Mouse (Mus musculus): ENCODE measurements around the gene Sem1. TPM values are rescaled to one million over a fixed set of nuclear protein-coding genes. Genes with fewer than 3 reads are reported as not detected.
"Not testable (repeated sequence)": the region's sequence is repeated elsewhere in the genome, so short reads cannot be mapped to it uniquely, and the experiment has no call there.

The Sem1 gene
- polyA plus RNA-seq, 1 experiment: 129 TPM

DNA sequence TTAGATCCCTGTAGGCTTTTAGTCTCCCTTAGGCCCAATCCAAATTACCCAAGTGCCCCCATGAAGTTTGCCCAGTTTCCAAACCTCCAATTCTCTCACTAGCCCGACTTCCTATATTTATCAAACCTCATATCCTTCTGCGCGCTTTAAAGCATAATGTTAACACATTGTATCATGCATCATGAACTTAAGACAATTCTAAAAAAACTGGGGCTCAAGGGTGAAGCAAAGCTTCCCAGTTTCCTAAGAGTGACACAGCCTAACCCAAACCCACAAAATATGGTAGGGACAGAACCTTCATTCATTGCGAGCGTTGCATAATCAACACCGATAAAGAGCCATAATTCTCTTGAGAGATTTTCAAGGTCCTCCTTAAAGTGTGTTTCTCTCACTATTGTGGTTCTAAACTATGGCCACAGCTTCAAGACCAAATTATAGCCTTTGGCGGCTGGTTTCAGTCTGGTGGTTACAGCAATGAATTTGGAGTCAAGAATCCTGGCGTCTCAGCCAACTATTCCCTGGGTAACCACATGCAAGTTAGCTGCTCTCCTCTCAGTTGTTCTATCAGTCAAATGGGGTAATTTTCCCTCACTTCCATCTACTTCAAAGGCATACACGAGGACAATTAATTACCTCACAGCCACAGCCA lies 34.7 kb downstream of the Sem1 start:
- no peak overlapping the region for H3K4me3 ChIP-seq (replicated peaks; ENCODE audit: control insufficient read depth, low read depth, low read length)
- TF ChIP-seq POLR2A (IDR thresholded peaks at IDR 0.05; ENCODE audit: borderline replicate concordance, control insufficient read depth, low read depth, low read length) (no peak), CTCF (IDR thresholded peaks at IDR 0.05; ENCODE audit: control insufficient read depth, insufficient read depth, low read length) (no peak)
- H3K4me1 ChIP-seq (ENCODE audit: control insufficient read depth, insufficient read depth, low read length): no peaks in the 10 kb centered on the region; the same call in 1 of the 2 replicates
- H3K27ac ChIP-seq (ENCODE audit: control insufficient read depth, insufficient read depth, low read depth, low read length, poor library complexity): no peak overlapping the region
- 67% methylated on average over 9 of the region's 9 CpGs for WGBS

DNA sequence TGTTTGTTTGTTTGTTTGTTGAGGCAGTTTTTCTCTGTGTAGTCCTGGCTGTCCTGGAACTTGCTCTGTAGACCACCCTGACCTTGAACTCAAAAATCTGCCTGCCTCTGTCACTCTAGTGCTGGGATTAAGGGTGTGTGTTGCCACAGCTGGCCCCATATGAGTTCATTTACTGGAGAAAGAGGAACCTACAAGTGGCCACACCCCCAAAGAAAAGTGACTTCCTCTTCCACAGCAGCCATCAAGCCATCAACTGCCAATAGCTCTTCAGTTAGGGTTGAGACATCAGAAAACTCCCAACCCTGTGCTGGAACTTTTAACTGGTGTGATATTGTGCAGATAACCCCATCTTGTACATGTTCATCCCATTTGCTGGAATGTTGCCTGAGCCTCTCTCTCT lies 36.3 kb downstream of the Sem1 start:
- no peak overlapping the region for H3K4me3 ChIP-seq (replicated peaks; ENCODE audit: control insufficient read depth, low read depth, low read length)
- no peak overlapping the region for H3K27ac ChIP-seq (ENCODE audit: control insufficient read depth, insufficient read depth, low read depth, low read length, poor library complexity)
- TF ChIP-seq CTCF (IDR thresholded peaks at IDR 0.05; ENCODE audit: control insufficient read depth, insufficient read depth, low read length) (no peak), POLR2A (IDR thresholded peaks at IDR 0.05; ENCODE audit: borderline replicate concordance, control insufficient read depth, low read depth, low read length) (no peak)
- no peaks in the 10 kb centered on the region; the same call in 1 of the 2 replicates for H3K4me1 ChIP-seq (ENCODE audit: control insufficient read depth, insufficient read depth, low read length)

DNA sequence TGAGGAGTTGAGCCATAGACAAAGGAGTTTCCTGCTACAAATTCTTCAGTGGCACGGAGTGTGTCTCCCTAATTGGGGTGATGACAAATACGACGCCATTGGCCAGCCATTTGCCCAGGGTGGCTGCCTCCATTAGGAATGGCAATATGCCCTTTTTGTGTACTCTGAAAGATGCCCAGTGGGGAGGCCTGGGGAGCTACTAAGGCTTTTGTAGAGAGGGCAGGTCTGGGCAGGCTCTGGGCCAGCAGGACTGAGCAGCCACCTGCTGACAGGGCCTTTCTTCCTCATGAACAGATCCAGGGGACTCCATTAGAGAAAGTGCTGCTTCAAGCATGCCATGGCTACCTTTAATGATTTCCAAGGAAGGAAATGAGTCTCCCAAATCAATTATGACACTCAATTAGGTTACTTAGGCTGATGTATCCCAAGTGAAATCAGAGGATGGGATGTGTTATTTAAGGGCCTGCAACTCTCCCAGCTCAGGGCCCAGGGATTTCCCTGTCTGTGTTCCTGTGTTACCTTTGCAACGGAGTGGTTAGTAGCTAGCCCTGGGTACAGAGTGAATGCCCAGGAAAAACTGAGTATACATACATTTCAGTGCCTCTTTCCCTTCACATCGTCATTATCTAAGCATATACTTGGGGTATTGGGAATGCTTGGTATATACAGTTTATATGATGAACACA lies 41.5 kb downstream of the Sem1 start:
- H3K4me1 ChIP-seq (ENCODE audit: control insufficient read depth, insufficient read depth, low read length): peaks cover 1% of the 10 kb centered on the region; the same call in 1 of the 2 replicates
- no peak overlapping the region for H3K27ac ChIP-seq (ENCODE audit: control insufficient read depth, insufficient read depth, low read depth, low read length, poor library complexity)
- no peak overlapping the region for H3K4me3 ChIP-seq (replicated peaks; ENCODE audit: control insufficient read depth, low read depth, low read length)
- TF ChIP-seq CTCF (IDR thresholded peaks at IDR 0.05; ENCODE audit: control insufficient read depth, insufficient read depth, low read length): no peak
- WGBS: 84% methylated on average over 5 of the region's 5 CpGs

DNA sequence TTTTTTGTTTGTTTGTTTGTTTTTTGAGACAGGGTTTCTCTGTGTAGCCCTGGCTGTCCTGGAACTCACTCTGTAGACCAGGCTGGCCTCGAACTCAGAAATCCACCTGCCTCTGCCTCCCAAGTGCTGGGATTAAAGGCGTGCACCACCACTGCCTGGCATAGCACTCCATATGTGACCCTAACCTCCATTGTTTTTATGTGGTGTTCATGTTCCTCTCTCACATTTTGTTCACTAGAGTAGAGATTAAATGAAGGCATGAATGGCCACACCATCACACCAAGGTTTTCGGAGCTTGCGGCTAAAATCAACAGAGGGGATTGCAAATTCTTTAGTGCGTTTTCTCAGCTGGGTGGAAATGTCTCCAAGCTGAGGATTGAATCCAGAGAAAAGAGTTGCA lies 42.1 kb downstream of the Sem1 start:
- H3K27ac ChIP-seq (ENCODE audit: control insufficient read depth, insufficient read depth, low read depth, low read length, poor library complexity); H3K4me3 ChIP-seq (replicated peaks; ENCODE audit: control insufficient read depth, low read depth, low read length); H3K4me1 ChIP-seq (ENCODE audit: control insufficient read depth, insufficient read depth, low read length): not testable (repeated sequence)
- 81% methylated on average over 5 of the region's 5 CpGs for WGBS
